Mouse (Mus musculus) olfactory bulb, adult 2 months (tissue): ENCODE data around the gene Man1a.

Experiments used
- CTCF ChIP-seq: fragments of 200-500 bp; IDR thresholded peaks from 2 replicates; pipeline ENCODE4 v1.5.1; 2012; ENCODE audit warnings: low read depth, mild to moderate bottlenecking, low read length, moderate library complexity; ENCODE audit not compliant: insufficient read depth
- POLR2A ChIP-seq: fragments of 200-500 bp; IDR thresholded peaks from 2 replicates; pipeline ENCODE4 v1.6.1; 2012; ENCODE audit warnings: mild to moderate bottlenecking, low read depth, low read length, moderate library complexity; ENCODE audit not compliant: insufficient read depth

- TF ChIP-seq CTCF (no peak), POLR2A (no peak)
These were observed 160.7 kb downstream of the Man1a start for GRCm38 (mm10) chr10:53915719-53916118.
